Mouse (Mus musculus) pancreas, adult 10 weeks (tissue): ENCODE measurements around the gene Olfr887. TPM values are rescaled to one million over a fixed set of nuclear protein-coding genes. Genes with fewer than 3 reads are reported as not detected.

ENCODE experiments used
- polyA plus RNA-seq: library from polyadenylated mRNA; stranded (reverse); fragments of 350-450 nt; fragmentation: Illumina TruSeq; extraction: RNeasy Lipid Tissue Mini Kit (QIAGEN cat#74804); gene quantifications from one replicate; pipeline ENCODE4 v1.2.3, GENCODE M21; 2015; ENCODE audit warnings: low read depth, low replicate concordance; ENCODE audit not compliant: insufficient read depth

Gene Olfr887
- not detected for polyA plus RNA-seq

GRCm38 (mm10) chr9:38083772-38084171 is at the start of gene Olfr887:
Olfr887 (plus strand) TSS chr9:38084072.

DNA sequence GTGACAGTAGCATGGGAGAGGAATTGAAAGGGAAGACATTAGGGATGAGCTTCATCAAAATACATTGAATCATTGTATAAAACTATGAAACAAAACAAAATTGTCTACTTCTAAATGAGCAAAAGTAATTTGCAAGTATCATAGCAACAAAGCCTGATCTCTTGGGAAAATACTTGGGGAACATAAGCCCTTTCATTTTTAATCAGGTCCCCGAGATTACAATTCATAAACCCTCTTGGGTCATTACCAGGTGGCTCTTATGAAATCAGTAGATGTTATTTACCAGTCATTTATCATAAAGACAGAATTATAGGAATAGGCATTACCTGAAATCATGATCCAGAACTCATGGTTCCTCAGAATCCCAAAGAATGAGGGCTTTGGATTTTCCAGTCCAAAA is 37.6 kb upstream of the Olfr887 start, which contains the start of gene Olfr884:
Gene Olfr884 (plus strand): TSS at position 301 of the 400 bp plus-strand sequence.

GRCm38 (mm10) chr9:38061022-38061421 is 22.9 kb upstream of the Olfr887 start, which contains the start of gene Olfr885:
Olfr885 (plus strand) TSS chr9:38061322.

DNA sequence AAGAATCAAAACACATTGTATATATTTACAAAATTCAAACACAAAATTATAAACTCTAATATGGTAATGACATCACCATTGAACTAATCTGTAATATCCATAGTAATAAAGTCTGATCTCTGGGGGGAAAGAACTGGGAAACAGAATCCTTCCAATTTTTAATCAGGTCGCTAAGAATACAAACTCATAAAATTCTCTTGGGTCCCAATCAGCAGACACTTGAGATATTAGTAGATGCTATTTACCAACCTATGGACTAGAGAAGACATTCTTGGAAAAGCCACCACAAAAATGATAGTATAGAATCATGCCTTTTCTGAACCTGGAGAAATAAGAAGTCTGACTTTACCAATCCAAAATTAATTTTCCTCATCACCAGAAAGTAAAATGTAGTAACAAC is 24.0 kb downstream of the Olfr887 start, which contains the start of gene Olfr888:
Gene Olfr888 (plus strand): TSS at position 301 of the 400 bp plus-strand sequence.

DNA sequence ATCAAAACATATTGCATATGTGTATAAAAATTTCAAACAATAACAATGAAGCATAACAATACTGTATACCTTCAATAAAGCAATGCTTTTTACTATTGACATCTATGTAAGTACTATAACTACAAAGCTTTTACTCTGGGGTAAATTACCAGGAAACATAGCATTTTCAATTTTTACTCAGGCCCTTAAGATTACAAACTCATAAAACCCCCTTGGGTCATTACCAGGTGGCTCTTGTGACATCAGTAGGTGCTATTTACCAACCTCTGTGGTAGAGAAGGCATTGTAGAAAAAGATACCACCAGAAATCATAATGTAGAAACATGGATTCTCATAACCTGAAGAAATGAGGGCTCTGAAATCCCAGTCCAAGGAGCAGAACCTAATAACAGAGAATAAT is 31.0 kb downstream of the Olfr887 start, which contains the start of gene Olfr889:
Gene Olfr889 (plus strand): TSS at position 301 of the 400 bp plus-strand sequence.

Other genes starting within 250 kb of the Olfr887 start
- gene Olfr877, start 229.8 kb upstream of the Olfr887 start, polyA plus RNA-seq: not detected
- gene Olfr145, start 187.3 kb upstream of the Olfr887 start, polyA plus RNA-seq: not detected
- not detected for gene Olfr878, start 166.2 kb upstream of the Olfr887 start, polyA plus RNA-seq
- not detected for gene Olfr881, start 92.2 kb upstream of the Olfr887 start, polyA plus RNA-seq
- not detected for gene Olfr883, start 58.3 kb upstream of the Olfr887 start, polyA plus RNA-seq
- gene Olfr884, start 37.5 kb upstream of the Olfr887 start, polyA plus RNA-seq: not detected
- not detected for gene Olfr885, start 22.8 kb upstream of the Olfr887 start, polyA plus RNA-seq
- gene Olfr888, start 24.1 kb downstream of the Olfr887 start, polyA plus RNA-seq: not detected
- not detected for gene Olfr889, start 31.1 kb downstream of the Olfr887 start, polyA plus RNA-seq
- not detected for gene Olfr890, start 58.4 kb downstream of the Olfr887 start, polyA plus RNA-seq
- gene Olfr891, start 96.7 kb downstream of the Olfr887 start, polyA plus RNA-seq: not detected
- gene Olfr893, start 124.3 kb downstream of the Olfr887 start, polyA plus RNA-seq: not detected
- gene Olfr894, start 134.0 kb downstream of the Olfr887 start, polyA plus RNA-seq: not detected
- not detected for gene Olfr143, start 168.7 kb downstream of the Olfr887 start, polyA plus RNA-seq
- not detected for gene Olfr895, start 183.8 kb downstream of the Olfr887 start, polyA plus RNA-seq
- not detected for gene Olfr896-ps1, start 207.0 kb downstream of the Olfr887 start, polyA plus RNA-seq
- gene Olfr25, start 245.0 kb downstream of the Olfr887 start, polyA plus RNA-seq: not detected